Mouse (Mus musculus): ENCODE results near the gene Rps2.

DNA sequence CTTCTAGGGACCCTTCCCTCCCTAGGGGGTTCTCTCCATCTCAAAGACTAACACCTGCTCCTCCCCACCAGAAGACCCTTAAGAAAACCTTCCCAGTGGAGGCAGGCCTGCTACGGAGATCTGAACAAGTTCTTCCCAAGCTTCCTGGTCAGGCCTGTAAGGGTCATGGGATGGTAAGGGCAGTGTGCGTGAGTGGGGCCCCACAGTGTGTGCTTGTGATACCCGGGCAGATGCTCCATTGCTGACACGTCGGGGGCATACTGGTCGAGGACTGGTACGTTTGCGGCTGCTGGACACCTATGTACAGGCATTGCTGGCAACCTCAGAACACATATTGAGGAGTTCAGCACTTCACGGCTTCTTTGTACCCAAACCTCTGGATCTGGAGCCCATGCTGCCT is 19.2 kb upstream of the Rps2 start:
- TF ChIP-seq CTCF (IDR thresholded peaks at IDR 0.05; ENCODE audit: low read depth, low read length) (no peak), POLR2A (IDR thresholded peaks at IDR 0.05; ENCODE audit: borderline replicate concordance, low read depth, low read length) (no peak)
